Mouse (Mus musculus): ENCODE data around the gene AC129217.1. TPM values are rescaled to one million over a fixed set of nuclear protein-coding genes. Genes with fewer than 3 reads are reported as not detected.

The AC129217.1 gene
- total and polyA plus RNA-seq, 3 experiments: 0.23 to 53.4 TPM; not detected in 1

DNA sequence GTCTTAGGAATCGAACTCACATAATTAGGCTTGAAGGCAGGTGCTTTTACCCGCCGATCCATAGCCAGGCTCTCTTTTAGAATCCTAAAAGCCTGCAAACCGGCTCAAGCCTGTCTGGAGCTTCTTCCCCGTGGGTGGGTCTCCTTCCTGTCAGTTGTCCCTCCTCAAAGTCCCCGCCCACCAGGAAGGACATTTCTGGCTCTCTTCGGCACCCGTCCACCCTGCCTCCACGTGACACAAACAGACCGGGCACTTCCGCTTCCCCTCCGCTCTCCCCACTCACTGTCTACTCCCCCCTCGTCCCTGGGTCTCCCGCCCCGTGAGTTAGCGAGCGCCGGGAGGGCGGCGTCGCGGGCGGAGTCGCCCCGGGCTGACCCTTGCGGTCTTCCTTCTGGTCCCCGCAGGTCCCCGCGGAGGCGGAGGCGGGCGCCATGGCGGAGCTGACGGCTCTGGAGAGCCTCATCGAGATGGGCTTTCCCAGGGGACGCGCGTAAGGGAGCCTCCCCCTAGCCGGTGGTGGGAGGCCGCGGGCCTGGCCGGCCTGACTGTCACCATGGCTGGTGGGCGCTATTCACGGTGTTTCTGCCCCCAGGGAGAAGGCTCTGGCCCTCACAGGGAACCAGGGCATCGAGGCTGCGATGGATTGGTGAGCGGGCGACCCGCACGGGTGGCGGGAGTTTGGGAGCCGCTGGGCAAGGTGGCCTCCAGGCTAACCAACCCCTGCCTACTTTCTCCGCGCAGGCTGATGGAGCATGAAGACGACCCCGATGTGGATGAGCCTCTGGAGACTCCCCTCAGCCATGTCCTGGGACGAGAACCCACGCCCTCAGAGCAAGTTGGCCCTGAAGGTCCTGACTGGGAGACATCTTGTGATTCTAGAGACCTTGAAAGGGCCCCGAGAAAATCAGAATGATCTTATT lies 42.0 kb downstream of the AC129217.1 start, which contains the start of gene Ubxn1 (continued):
- TF ChIP-seq USF2 (IDR thresholded peaks at IDR 0.05; ENCODE audit: borderline replicate concordance in 1 of 2, insufficient read depth in 1 of 2, low read depth in 1 of 2, low read length in 2 of 2): peak; percentile 88 to 96
- peak; percentile 27; the same call in 1 of the 2 replicates for TF ChIP-seq POLR2AphosphoS5 (IDR thresholded peaks at IDR 0.05; ENCODE audit: borderline replicate concordance, low read depth, low read length)
- TF ChIP-seq EP300 (IDR thresholded peaks at IDR 0.05; ENCODE audit: low read depth in 1 of 2, low read length in 2 of 2): peak in 1 of 2 experiments; percentile 59; a peak in 2 of 4 replicates
- peak; percentile 38; the same call in 1 of the 2 replicates for TF ChIP-seq MYB (IDR thresholded peaks at IDR 0.05; ENCODE audit: low read depth, low read length)
- TF ChIP-seq ZC3H11A (IDR thresholded peaks at IDR 0.05; ENCODE audit: low read depth, low read length): no peak

DNA sequence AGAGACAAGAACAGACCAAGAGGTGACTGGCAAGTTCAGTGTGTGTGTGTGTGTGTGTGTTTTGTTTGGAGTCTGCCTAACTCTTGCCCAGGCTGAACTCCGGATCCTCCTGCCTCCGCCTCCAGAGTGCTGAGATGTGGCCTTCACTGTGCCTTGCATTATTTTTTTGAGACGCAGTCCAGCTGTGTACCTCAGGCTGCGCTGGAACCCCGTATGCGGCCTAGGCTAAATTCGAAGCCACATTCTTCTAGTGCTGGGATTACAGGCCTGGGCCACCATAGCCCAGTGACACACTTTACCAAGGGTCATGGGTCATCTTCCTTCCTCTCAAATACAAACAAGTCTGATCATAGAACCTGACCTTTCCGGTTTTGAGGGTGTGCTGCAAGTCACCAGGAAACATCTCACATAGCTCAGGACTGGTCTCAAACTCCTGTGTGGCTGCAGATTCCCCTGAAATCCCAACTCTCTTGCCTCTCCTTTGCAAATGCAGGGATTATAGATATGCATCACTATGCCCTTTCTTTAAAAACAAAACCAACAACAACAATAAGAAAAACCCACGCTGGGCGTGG lies 42.8 kb downstream of the AC129217.1 start:
- DNase-seq (ENCODE audit: low read depth, low spot score): no peak
- Histone ChIP-seq H3K27me3 (ENCODE audit: control insufficient read depth in 1 of 2, insufficient read depth in 2 of 2, low read length in 2 of 2) (no peaks in the 10 kb centered on the region), H3K9ac (ENCODE audit: control insufficient read depth, low read depth, low read length, poor library complexity, severe bottlenecking) (peak overlapping the region; percentile 98), H3K9me3 (replicated peaks; ENCODE audit: insufficient read depth, low read length) (no peaks in the 10 kb centered on the region), H3K36me3 (ENCODE audit: control insufficient read depth in 1 of 2, insufficient read depth in 2 of 2, low read length in 2 of 2) (peaks cover 8 to 26% of the 10 kb centered on the region in 2 experiments), H3K27ac (ENCODE audit: control insufficient read depth, low read depth, low read length) (peak overlapping the region; percentile 68), H3K4me3 (ENCODE audit: control insufficient read depth in 1 of 2, insufficient read depth in 1 of 2, low read depth in 2 of 2, low read length in 2 of 2) (peak overlapping the region; percentile 73 to 94), H3K4me1 (ENCODE audit: control insufficient read depth in 1 of 2, insufficient read depth in 2 of 2, low read length in 2 of 2) (peaks cover 10 to 21% of the 10 kb centered on the region in 2 experiments; a peak in 3 of 4 replicates), H3K79me2 (ENCODE audit: control insufficient read depth, insufficient read depth, low read length, poor library complexity) (peaks cover 15% of the 10 kb centered on the region)
- no peak for TF ChIP-seq POLR2AphosphoS5 (IDR thresholded peaks at IDR 0.05; ENCODE audit: borderline replicate concordance, low read depth, low read length)
- no peak for TF ChIP-seq SIN3A (IDR thresholded peaks at IDR 0.05; ENCODE audit: low read length)
- no peak for TF ChIP-seq ZC3H11A (IDR thresholded peaks at IDR 0.05; ENCODE audit: low read depth, low read length)
- TF ChIP-seq NELFE (IDR thresholded peaks at IDR 0.05; ENCODE audit: low read depth, low read length): no peak
- TF ChIP-seq RAD21 (IDR thresholded peaks at IDR 0.05; ENCODE audit: low read depth, low read length): no peak

DNA sequence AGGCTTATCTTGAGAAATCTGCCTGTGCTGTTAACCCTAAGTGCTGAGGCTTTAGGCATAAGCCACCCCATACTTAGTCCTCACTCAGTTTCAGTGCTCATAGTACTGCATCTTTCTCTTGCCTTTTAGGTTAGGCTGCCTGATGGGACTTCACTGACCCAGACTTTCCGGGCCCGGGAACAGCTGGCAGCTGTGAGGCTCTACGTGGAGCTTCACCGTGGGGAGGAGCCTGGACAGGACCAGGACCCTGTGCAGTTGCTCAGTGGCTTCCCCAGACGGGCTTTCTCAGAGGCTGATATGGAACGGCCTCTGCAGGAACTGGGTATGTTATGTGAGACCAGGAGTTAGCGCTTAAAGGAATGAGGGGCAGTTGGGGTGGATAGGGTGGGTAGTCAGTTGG lies 45.5 kb downstream of the AC129217.1 start:
- peaks cover 10 to 21% of the 10 kb centered on the region in 2 experiments; a peak in 3 of 4 replicates for H3K4me1 ChIP-seq (ENCODE audit: control insufficient read depth in 1 of 2, insufficient read depth in 2 of 2, low read length in 2 of 2)
- DNase-seq (ENCODE audit: low read depth, low spot score): no peak

More for the DNA sequence above, 45.5 kb downstream of the AC129217.1 start:
- no peaks in the 10 kb centered on the region for H3K9me3 ChIP-seq (replicated peaks; ENCODE audit: insufficient read depth, low read length)
- no peak overlapping the region; the same call in 1 of the 2 replicates for H3K27ac ChIP-seq (ENCODE audit: control insufficient read depth, low read depth, low read length)
- H3K36me3 ChIP-seq (ENCODE audit: control insufficient read depth in 1 of 2, insufficient read depth in 2 of 2, low read length in 2 of 2): peaks cover 8 to 31% of the 10 kb centered on the region in 2 experiments
- H3K27me3 ChIP-seq (ENCODE audit: control insufficient read depth in 1 of 2, insufficient read depth in 2 of 2, low read length in 2 of 2): no peaks in the 10 kb centered on the region
- no peak overlapping the region for H3K9ac ChIP-seq (ENCODE audit: control insufficient read depth, low read depth, low read length, poor library complexity, severe bottlenecking)
- H3K79me2 ChIP-seq (ENCODE audit: control insufficient read depth, insufficient read depth, low read length, poor library complexity): peaks cover 15% of the 10 kb centered on the region
- TF ChIP-seq POLR2AphosphoS2 (IDR thresholded peaks at IDR 0.05; ENCODE audit: low read length): no peak
- TF ChIP-seq TBP (IDR thresholded peaks at IDR 0.05; ENCODE audit: low read depth, low read length): no peak
- TF ChIP-seq CHD1 (IDR thresholded peaks at IDR 0.05; ENCODE audit: low read depth, low read length): no peak
- no peak overlapping the region for H3K4me3 ChIP-seq (ENCODE audit: control insufficient read depth in 1 of 2, insufficient read depth in 1 of 2, low read depth in 2 of 2, low read length in 2 of 2)
